Mouse (Mus musculus): ENCODE data around the gene Gm12216.
"Not testable (repeated sequence)": the region's sequence is repeated elsewhere in the genome, so short reads cannot be mapped to it uniquely, and the experiment has no call there.

Gene Gm12216

DNA sequence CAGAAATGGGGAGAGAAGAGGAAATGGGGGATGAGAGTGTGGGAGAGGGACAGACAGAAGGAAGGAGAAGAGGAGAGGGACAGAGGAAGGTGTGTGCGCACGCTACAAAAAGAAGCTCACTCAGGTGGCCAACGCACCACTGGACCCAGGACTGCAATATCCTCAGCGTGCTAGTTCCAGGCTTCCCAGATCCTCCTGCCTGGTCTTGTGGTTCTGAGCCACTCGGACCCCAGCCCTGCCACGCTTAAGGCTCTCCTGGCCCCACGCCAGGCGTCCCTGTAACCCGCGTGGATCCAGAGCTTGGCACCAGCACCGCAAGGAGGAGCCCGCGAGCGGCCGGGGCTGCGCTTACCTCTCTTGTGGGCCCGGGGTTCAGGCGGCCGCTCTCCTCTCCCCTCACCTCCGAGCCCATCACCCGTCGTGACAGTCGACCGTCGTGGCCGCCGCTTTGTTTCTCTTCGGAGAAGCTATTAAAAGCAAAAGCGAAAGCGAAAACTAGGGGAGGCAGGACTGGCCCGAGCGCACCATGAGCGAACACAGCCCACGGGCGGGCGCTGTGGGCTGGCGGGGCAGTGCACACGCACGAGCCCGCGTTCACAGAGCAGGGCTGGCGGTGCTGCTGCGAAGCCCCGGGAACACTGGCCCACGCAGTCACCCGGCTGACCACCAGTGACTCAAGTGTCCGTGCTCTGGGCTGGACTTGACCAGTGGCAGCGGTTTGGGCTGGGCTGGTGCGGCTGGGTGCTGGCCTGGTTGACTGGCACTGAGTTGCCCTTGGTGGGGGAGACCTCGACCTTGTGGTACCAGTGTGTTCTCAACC is at the start of gene Gm12216:
TSS of gene Gm12216 (minus strand) at position 496 of the 820 bp plus-strand sequence.
- DNase-seq (ENCODE audit: low read depth, low spot score) = not testable (repeated sequence)

DNA sequence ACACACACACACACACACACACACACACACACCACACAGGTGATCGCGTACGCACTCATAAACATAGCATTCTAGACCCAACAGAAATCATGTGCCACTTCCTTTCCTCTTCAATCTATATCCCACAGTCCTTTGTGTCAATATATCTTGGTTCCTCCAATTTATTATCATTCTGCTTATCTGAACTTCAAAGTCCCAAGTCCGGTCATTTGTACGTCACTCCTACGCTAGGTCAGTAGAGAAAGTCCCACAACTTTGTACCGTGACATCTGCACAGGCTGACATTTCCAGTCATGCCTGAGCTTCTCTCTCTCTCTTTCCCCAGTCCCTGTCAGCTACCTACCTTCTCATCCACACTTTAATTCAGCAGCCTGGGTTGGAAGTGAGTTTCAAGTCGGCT is 49.6 kb upstream of the Gm12216 start:
- no peak for DNase-seq (ENCODE audit: low read depth, low spot score)

DNA sequence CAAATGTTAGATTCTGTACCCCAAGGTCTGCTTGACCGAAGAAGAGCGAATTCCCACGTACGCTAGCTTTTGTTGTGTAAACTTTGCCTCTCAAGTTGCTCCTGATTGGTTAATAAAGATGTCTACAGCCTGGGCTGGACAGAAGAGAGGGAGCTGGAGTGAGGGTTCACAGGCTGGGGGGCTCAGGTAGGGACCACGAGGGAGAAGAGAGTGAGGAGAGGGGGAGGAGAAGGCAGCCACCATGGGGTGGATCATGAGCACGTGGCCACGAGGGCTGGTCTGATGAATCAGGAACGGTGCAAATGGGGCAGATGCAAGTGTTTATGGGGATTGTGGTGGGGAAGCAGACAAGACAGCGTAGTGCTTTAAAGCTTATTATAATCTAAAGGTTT is 45.5 kb upstream of the Gm12216 start:
- DNase-seq (ENCODE audit: low read depth, low spot score) = no peak

DNA sequence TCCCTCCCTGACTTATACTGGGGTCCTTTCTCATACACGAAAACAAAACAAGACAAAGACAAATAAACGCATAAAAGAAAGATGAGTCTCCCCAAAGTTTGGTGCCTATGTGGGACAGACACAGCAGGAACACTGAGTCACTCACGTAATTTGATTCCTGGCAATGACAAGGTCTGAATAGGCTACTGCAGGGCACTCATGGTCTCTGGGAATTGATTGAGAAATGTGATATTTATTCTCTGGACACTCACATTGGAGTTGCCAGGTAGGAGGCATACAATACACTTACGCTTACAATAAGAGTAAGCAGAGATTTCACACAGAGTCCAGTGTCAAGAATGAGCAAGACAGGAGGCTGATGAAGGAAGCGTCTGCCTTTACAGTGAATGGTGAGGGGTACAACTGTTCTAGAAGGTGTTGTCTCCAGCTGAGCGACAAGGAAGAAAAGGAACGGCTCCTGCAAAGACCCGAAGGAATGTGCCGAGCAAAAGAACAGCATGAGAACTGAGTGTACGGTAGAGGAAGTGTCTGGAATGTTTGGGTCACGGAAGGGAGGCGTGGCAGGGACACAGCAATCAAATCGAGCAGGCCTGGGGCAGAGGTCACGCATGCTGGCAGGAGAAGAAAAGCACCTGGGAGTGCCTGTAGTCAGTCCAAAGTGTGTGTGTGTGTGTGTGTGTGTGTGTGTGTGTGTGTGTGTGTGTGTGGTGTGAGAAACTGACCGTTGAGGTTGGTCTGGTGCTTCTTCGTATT is 44.9 kb upstream of the Gm12216 start:
- DNase-seq (ENCODE audit: low read depth, low spot score) = peak; percentile 30

- DNase-seq (ENCODE audit: low read depth, low spot score) = no peak
These were observed 43.7 kb upstream of the Gm12216 start for GRCm38 (mm10) chr11:53902741-53903140.

DNA sequence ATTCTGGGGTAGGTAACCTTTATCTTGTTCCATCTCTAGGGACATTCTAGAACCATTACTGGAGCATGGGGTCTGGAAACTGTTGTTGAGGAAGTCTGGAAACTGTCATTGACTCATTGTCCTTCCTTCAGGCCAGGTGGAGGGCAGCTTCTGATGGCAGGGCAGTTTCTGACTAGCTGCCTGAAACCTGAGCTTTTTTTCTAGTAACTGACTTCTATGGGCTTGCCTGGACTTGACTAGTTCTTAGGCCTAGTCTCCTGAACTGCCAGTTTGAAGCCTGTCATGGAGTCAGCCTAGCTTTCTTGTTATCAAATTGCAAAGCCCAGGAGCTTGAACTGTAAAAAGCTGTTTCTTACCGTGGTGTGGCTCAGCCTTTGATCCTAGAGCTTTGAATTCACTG is 41.9 kb upstream of the Gm12216 start:
- DNase-seq (ENCODE audit: low read depth, low spot score) = no peak

- DNase-seq (ENCODE audit: low read depth, low spot score) = no peak
These were observed 40.9 kb upstream of the Gm12216 start for GRCm38 (mm10) chr11:53899981-53900380.

- DNase-seq (ENCODE audit: low read depth, low spot score) = no peak
These were observed 39.9 kb upstream of the Gm12216 start for GRCm38 (mm10) chr11:53899004-53899403.

GRCm38 (mm10) chr11:53896935-53897334 is 37.9 kb upstream of the Gm12216 start:
- no peak for DNase-seq (ENCODE audit: low read depth, low spot score)

DNA sequence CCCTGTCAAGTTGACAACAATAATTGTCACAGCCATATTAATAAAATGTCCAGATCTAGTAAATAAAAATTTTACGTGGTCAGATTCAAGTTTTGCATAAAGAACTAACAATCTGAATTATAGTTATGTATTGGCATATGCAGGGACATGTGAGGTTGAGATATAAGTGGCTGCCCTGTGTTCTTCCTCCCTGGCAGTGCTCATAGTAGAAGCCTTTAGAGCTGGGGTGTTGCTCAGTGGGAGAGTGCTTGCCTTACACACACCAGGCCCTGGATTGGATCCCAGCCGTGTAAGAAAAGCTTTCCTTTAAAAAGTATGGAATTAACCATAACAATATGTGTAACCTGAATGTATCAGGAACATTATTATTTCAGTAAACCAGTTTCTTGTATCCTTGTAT is 34.4 kb upstream of the Gm12216 start:
- no peak for DNase-seq (ENCODE audit: low read depth, low spot score)

DNA sequence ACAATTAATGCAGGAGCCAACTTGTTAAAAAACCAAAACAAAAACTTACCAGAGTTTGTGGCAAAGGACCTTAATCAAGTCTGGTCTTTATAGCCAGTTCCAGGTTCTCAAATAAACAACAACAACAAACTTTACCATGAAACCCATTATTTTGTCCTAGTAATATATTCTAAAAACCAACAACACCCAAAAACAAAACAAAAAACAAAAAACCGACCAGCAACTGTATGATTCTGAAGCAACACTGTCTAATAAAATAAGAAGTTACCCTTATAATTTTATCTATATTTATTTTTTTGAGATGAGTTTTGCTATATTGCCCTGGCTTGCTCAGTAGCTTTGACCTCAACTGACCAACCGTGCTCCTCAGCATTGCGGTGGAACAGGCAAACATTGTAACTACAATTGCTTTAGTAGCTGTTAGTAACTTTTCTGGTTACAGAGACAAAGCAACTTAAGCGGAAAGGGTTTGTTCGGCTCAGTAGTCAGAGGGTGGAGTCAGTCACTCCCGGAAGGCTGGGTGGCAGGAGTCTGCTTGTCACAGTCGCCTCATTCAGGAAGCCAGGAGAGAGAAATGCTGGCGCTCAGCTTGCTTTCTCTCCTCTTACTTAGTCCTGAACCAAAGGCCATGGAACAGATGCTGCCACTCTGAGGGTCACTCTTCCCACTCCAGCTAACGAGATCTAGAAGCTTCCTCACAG is 33.8 kb upstream of the Gm12216 start:
- DNase-seq (ENCODE audit: low read depth, low spot score) = no peak

DNA sequence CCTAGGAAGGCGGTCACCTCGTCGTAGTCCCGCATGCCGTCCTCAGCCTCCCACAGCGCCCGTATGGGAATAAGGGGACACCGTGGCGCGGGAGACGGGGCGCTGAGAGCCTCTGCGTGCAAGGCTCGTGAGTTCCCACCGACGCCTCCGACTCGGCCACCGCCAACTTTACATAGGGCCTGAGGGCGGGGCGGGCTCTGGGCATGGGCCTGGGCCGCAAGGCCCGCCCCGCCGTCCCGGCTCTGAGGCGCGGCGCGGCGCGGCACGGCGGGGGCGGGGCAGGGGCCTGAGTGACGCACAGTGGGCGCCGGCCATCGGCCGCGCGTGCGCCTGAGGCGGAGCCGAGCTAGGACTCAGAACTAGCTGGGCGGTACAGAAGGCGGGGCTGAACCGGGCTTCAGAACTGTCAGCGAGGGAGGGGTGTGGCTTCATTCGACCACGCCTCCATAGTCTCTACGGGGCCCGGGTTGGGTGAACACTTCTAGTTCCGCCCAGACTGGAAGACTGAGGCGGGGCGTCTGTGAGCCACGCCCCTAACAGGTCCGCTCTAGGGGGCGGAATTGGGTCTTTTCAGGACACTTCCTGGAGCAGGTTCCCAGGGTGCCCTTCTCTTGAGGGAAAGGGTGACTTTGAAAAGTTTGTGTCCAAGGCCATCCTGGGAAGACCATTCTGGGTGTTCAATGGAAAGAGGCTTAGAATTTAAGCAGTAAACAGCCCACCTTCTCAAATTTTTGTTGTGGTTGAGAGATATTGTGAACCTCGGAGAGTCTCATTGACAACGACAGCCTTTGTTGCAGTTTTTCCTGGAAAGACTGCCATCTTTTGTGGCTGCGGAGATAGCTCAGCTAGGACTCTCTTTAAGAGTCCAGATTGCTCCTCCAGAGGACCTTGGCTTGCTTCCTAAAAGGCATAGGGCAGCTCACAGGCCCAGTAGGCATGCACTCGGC is 32.7 kb upstream of the Gm12216 start, which contains the start of gene Slc22a5:
TSS of gene Slc22a5 (minus strand) at position 156 of the 947 bp plus-strand sequence.
- DNase-seq (ENCODE audit: low read depth, low spot score) = peak; percentile 97

GRCm38 (mm10) chr11:53890906-53891504 is 31.9 kb upstream of the Gm12216 start:
- no peak for DNase-seq (ENCODE audit: low read depth, low spot score)

DNA sequence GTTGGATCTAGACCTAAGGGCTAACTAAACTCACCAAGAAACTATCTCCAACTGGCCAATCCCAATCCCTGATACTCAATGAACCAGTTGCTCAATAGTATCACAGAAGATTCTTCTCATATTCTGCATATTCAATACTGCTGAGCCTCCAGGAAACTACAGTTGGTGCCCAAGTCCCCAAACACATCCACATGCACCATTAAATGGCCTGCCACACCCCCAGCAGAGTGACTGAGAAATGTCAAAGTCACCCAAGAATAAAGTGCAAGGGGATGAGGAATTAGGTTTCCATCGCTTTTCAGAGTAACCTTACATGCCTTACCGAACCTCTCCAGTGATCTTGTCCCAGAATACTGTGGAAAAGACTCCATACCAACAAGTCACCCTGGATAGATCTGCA is 31.2 kb upstream of the Gm12216 start:
- no peak for DNase-seq (ENCODE audit: low read depth, low spot score)

GRCm38 (mm10) chr11:53889091-53889645 is 30.1 kb upstream of the Gm12216 start:
- DNase-seq (ENCODE audit: low read depth, low spot score) = no peak

- no peak for DNase-seq (ENCODE audit: low read depth, low spot score)
These were observed 29.2 kb upstream of the Gm12216 start for GRCm38 (mm10) chr11:53888242-53888641.

- no peak for DNase-seq (ENCODE audit: low read depth, low spot score)
These were observed 24.2 kb upstream of the Gm12216 start for GRCm38 (mm10) chr11:53883287-53883686.

- not testable (repeated sequence) for DNase-seq (ENCODE audit: low read depth, low spot score)
These were observed 19.0 kb upstream of the Gm12216 start for GRCm38 (mm10) chr11:53878096-53878495.

DNA sequence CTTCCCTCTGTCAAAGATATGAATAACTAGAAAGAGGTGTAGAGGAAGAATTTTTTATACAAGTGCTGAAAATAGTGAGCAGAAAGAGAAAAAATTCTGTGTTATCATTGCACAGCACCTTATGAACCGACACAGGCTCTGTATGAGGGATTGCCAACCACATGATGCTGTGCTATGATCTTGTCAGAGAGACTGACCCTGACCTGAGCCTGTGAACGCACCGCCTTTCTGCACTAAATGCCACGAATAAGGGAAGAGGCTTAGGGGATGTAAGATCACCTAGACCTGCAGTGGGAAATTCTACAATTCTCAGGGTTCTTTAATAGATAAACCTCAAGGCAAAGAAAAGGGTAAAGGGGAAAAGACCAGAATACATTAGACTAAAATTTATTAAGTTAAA is 17.4 kb upstream of the Gm12216 start:
- DNase-seq (ENCODE audit: low read depth, low spot score) = no peak

DNA sequence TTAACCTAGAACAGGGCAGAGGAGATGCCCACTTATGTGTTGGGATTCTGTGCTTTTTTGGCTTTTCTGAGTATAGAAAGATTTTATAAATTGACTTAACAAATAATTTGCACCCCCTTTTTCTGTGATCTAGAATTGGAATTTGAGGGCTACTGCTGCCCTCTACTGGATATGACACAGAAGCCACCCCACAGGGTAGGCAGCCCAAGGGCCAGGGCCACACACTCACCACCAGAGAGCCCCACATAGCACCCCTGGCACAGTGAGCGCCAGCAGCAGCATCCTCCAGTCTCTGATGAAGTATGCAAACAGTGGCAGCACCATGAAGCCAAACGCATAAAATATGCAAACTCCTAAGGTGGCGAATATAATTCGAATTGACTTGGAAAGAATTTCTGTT is 15.7 kb upstream of the Gm12216 start:
- no peak for DNase-seq (ENCODE audit: low read depth, low spot score)
